Mouse (Mus musculus): ENCODE results near the gene Tchp. TPM values are rescaled to one million over a fixed set of nuclear protein-coding genes. Genes with fewer than 3 reads are reported as not detected.
A peak's percentile ranks its signal among the peaks of the same experiment; 100 is the strongest.

Tchp gene
- polyA plus RNA-seq, 1 experiment from 2014 or later = 9.4 TPM

DNA sequence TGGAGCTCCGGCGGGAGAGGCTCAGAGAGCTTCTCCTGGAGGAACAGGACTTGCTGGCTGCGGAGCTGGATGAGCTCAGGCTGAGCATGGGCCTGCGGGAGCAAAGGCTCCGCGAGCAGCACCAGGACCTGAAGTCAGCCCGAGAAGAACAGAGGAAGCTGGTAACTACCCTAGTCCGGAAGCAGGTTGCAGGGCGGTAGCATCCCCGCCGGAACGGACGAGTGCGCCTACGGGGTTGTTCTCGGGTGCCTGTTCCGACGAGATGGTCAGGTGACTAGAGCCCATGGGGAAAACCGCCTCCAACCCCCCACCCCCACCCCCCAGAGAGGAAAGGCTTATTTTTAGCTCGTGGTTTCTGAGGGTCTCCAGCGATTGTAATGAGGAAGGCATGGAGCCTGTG is 1.8 kb downstream of the Tchp start:
- Histone ChIP-seq H3K4me1 (ENCODE audit: control insufficient read depth, insufficient read depth, low read length) (peaks cover 6% of the 10 kb centered on the region), H3K36me3 (ENCODE audit: control insufficient read depth, insufficient read depth, low read length) (peaks cover 14% of the 10 kb centered on the region), H3K27ac (ENCODE audit: low read length) (no peak overlapping the region), H3K4me3 (replicated peaks; ENCODE audit: low read length) (no peak overlapping the region), H3K9ac (ENCODE audit: low read length) (no peak overlapping the region), H3K4me2 (ENCODE audit: low read depth, low read length) (no peak overlapping the region), H3K27me3 (ENCODE audit: control insufficient read depth, insufficient read depth, low read length) (no peaks in the 10 kb centered on the region), H3K9me3 (replicated peaks; ENCODE audit: control insufficient read depth, low read length) (no peaks in the 10 kb centered on the region)
- ATAC-seq (ENCODE audit: insufficient read depth, low FRiP score) = no peak
- WGBS = 89% methylated on average over 21 of the region's 21 CpGs

DNA sequence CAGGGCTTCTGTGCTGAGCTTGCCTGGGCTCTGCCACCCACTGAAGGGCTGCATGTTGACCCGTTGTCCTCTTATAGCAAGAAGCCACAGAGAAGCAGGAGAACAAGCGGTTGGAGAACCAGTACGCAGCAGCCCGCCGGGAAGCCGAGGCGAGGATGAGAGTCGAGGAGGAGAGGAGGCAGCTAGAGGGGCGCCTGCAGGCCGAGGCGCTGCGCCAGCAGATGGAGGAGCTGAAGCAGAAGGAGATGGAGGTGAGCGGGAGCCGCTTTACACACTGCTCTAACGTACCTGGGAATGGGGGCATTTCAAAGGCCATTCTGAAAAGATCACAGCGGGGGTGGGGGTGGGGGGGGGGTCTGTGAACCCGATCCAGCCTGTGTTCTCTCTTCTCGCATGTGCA is 7.0 kb downstream of the Tchp start:
- Histone ChIP-seq H3K27me3 (ENCODE audit: control insufficient read depth, insufficient read depth, low read length) (no peaks in the 10 kb centered on the region), H3K4me1 (ENCODE audit: control insufficient read depth, insufficient read depth, low read length) (no peaks in the 10 kb centered on the region), H3K9ac (ENCODE audit: low read length) (no peak overlapping the region), H3K4me2 (ENCODE audit: low read depth, low read length) (no peak overlapping the region), H3K27ac (ENCODE audit: low read length) (no peak overlapping the region), H3K9me3 (replicated peaks; ENCODE audit: control insufficient read depth, low read length) (no peaks in the 10 kb centered on the region), H3K36me3 (ENCODE audit: control insufficient read depth, insufficient read depth, low read length) (peaks cover 25% of the 10 kb centered on the region), H3K4me3 (replicated peaks; ENCODE audit: low read length) (no peak overlapping the region)
- no peak for ATAC-seq (ENCODE audit: insufficient read depth, low FRiP score)
- 92% methylated on average over 18 of the region's 18 CpGs for WGBS

DNA sequence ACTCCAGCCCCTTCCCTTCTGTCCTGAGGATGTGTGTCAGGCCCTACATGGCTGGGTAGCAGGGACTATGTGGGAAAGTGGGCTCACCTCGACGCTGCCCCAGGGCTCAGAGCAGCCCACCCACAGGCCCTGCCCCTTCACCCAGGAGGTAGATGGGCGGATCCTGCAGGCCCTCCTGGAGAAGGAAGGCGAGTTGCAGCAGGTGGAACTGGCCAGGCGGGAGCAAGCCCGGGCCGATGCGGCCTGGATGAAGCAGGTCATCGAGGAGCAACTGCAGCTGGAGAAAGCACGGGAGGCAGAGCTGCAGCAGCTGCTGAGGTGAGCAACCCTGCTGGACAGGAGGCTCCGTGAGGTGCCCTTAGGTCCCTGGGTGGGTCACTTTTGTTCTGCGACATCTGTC is 9.7 kb downstream of the Tchp start:
- WGBS = 89% methylated on average over 12 of the region's 12 CpGs
- no peaks in the 10 kb centered on the region for H3K9me3 ChIP-seq (replicated peaks; ENCODE audit: control insufficient read depth, low read length)
- no peak for ATAC-seq (ENCODE audit: insufficient read depth, low FRiP score)
- H3K9ac ChIP-seq (ENCODE audit: low read length) = no peak overlapping the region
- H3K27me3 ChIP-seq (ENCODE audit: control insufficient read depth, insufficient read depth, low read length) = no peaks in the 10 kb centered on the region
- H3K27ac ChIP-seq (ENCODE audit: low read length) = no peak overlapping the region
- no peak overlapping the region for H3K4me3 ChIP-seq (replicated peaks; ENCODE audit: low read length)
- no peak overlapping the region for H3K4me2 ChIP-seq (ENCODE audit: low read depth, low read length)
- peaks cover 27% of the 10 kb centered on the region for H3K36me3 ChIP-seq (ENCODE audit: control insufficient read depth, insufficient read depth, low read length)
- H3K4me1 ChIP-seq (ENCODE audit: control insufficient read depth, insufficient read depth, low read length) = no peaks in the 10 kb centered on the region

DNA sequence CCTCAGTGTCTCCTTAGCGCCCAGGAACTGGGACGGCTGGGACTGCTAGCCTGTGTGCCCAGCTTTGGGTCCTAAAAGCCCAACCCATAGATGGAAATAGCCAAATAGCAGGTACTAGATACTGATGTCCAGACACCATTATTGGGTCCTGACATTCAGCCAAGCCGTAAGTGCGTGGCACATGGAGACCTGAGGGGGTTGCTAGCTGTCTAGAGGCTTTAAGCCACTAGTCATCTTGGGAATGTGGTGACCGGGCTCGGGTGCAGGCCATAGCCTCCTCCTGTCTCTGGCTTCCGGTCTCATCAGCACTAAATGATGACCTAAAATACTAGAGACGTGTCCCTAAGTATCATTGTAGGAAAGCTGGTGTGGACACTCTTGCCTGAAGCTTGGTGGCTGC is 10.4 kb downstream of the Tchp start:
- no peak overlapping the region for H3K4me3 ChIP-seq (replicated peaks; ENCODE audit: low read length)
- H3K4me1 ChIP-seq (ENCODE audit: control insufficient read depth, insufficient read depth, low read length) = no peaks in the 10 kb centered on the region
- H3K27ac ChIP-seq (ENCODE audit: low read length) = no peak overlapping the region
- no peak for ATAC-seq (ENCODE audit: insufficient read depth, low FRiP score)
- H3K9ac ChIP-seq (ENCODE audit: low read length) = no peak overlapping the region
- H3K4me2 ChIP-seq (ENCODE audit: low read depth, low read length) = no peak overlapping the region
- H3K9me3 ChIP-seq (replicated peaks; ENCODE audit: control insufficient read depth, low read length) = no peaks in the 10 kb centered on the region
- peaks cover 27% of the 10 kb centered on the region for H3K36me3 ChIP-seq (ENCODE audit: control insufficient read depth, insufficient read depth, low read length)
- no peaks in the 10 kb centered on the region for H3K27me3 ChIP-seq (ENCODE audit: control insufficient read depth, insufficient read depth, low read length)
- WGBS = 95% methylated on average over 8 of the region's 8 CpGs

DNA sequence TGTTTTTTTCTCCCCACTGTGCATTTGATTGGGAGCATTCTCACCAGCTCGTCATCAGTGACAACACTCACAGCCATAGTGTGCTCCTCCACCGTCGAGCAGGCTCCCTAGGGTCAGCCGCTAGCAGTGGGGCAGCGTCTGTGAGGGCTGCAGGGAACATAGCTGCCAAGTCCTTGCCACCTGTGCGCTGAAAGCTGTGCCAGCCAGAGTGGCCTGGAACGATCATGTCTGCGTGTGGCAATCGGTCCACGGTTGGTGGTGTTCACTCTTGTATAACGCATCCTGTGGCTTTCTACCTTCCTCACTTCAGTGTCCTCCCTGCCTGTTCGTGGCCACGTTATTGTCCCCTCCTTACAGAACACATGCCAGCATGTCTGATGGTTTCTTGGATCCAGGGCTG is 10.9 kb downstream of the Tchp start:
- no peaks in the 10 kb centered on the region for H3K9me3 ChIP-seq (replicated peaks; ENCODE audit: control insufficient read depth, low read length)
- H3K27ac ChIP-seq (ENCODE audit: low read length) = no peak overlapping the region
- ATAC-seq (ENCODE audit: insufficient read depth, low FRiP score) = no peak
- no peaks in the 10 kb centered on the region for H3K4me1 ChIP-seq (ENCODE audit: control insufficient read depth, insufficient read depth, low read length)
- no peak overlapping the region for H3K4me2 ChIP-seq (ENCODE audit: low read depth, low read length)
- H3K9ac ChIP-seq (ENCODE audit: low read length) = no peak overlapping the region
- H3K4me3 ChIP-seq (replicated peaks; ENCODE audit: low read length) = no peak overlapping the region
- H3K36me3 ChIP-seq (ENCODE audit: control insufficient read depth, insufficient read depth, low read length) = peaks cover 23% of the 10 kb centered on the region
- no peaks in the 10 kb centered on the region for H3K27me3 ChIP-seq (ENCODE audit: control insufficient read depth, insufficient read depth, low read length)
- WGBS = 89% methylated on average over 13 of the region's 13 CpGs

DNA sequence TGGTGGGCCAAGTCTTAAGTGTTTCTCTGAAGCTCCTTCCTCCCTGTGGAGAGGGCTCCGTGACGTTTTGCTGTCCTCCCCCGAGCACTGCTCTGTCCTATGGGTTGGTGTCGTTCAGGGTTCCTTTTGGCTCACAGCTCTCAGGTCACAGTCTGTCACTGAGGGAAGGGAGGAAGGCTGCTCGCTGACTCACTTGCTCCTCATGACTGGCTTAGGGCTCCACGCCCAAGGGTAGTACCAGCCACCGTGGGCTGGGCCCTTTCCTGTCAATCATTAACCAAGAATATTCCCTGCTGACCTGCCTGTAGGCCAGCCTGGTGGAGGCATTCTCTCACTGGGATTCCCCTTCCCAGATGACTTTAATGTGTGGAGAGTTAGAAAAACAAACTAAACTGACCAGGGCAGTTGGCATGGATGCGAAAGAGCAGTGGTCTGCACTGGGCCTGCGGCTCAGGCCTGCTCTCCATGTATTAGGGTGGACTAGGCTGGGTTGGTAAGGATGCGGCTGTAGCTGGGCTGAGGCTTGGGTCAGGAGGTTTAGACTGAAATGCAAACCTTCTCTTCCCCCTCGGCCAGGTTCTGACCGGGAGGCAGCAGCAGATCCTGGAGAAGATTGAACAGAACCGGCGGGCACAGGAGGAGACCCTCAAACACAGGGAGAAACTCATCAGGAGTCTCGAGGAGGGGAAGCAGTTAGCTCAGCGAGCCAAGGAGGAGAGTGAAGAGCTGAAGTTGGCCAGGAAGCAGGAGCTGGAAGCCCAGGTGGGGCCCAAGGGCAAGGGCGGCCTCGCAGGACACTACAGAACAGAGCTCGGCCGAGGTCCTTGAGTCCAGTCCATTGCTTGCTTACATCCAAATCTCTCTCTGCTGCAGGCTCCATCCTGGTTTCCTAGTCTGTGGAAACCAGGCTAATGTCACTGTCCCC is 11.7 kb downstream of the Tchp start:
- no peaks in the 10 kb centered on the region for H3K9me3 ChIP-seq (replicated peaks; ENCODE audit: control insufficient read depth, low read length)
- no peak overlapping the region for H3K27ac ChIP-seq (ENCODE audit: low read length)
- H3K4me3 ChIP-seq (replicated peaks; ENCODE audit: low read length) = no peak overlapping the region
- H3K4me1 ChIP-seq (ENCODE audit: control insufficient read depth, insufficient read depth, low read length) = no peaks in the 10 kb centered on the region
- WGBS = 77% methylated on average over 20 of the region's 20 CpGs
- H3K27me3 ChIP-seq (ENCODE audit: control insufficient read depth, insufficient read depth, low read length) = no peaks in the 10 kb centered on the region
- H3K4me2 ChIP-seq (ENCODE audit: low read depth, low read length) = no peak overlapping the region
- peaks cover 20% of the 10 kb centered on the region for H3K36me3 ChIP-seq (ENCODE audit: control insufficient read depth, insufficient read depth, low read length)
- H3K9ac ChIP-seq (ENCODE audit: low read length) = no peak overlapping the region
- ATAC-seq (ENCODE audit: insufficient read depth, low FRiP score) = peak; percentile 88

DNA sequence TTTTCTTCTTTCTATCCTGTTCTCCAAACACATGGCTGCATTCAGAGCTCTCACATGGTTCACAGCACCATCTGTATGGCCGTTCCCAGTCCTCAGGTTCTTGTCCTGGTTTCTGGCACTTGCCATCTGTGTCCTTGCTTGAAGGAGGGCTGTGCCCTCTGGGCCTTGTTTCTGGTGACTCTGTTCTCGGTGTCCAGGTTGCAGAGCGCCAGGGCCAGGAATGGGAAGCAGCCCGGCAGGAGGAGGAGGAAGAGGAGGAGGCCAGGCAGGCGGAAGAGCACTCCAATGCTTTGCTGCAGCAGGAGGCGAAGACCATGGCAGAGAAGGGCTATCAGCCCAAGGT is 12.3 kb downstream of the Tchp start:
- no peak for ATAC-seq (ENCODE audit: insufficient read depth, low FRiP score)
- Histone ChIP-seq H3K9me3 (replicated peaks; ENCODE audit: control insufficient read depth, low read length) (no peaks in the 10 kb centered on the region), H3K4me1 (ENCODE audit: control insufficient read depth, insufficient read depth, low read length) (no peaks in the 10 kb centered on the region), H3K36me3 (ENCODE audit: control insufficient read depth, insufficient read depth, low read length) (peaks cover 14% of the 10 kb centered on the region; the same call in 1 of the 2 replicates), H3K4me2 (ENCODE audit: low read depth, low read length) (no peak overlapping the region), H3K27me3 (ENCODE audit: control insufficient read depth, insufficient read depth, low read length) (no peaks in the 10 kb centered on the region), H3K27ac (ENCODE audit: low read length) (no peak overlapping the region), H3K9ac (ENCODE audit: low read length) (no peak overlapping the region), H3K4me3 (replicated peaks; ENCODE audit: low read length) (no peak overlapping the region)
- 93% methylated on average over 6 of the region's 6 CpGs for WGBS

DNA sequence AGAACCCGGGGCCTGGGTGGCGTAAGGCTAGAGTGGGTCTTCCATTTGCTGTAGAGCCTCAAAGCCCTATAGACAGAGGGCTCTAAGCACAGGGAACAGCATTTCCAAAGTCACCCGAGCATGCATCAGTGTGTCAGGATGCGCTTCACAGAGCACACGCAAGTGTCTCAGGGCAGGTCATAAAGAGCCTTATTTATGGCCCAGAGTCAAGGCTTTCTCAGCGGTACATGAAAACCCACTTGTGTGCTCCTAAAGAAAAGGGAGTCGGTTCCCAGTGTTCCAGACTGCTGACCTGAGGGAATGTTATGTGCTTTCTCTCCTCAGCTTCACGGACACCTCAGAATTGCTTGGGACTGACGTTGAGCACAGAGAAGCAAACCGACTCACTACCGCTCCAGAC is 13.2 kb downstream of the Tchp start:
- H3K4me1 ChIP-seq (ENCODE audit: control insufficient read depth, insufficient read depth, low read length) = no peaks in the 10 kb centered on the region
- H3K36me3 ChIP-seq (ENCODE audit: control insufficient read depth, insufficient read depth, low read length) = peaks cover 8% of the 10 kb centered on the region; the same call in 1 of the 2 replicates
- 90% methylated on average over 11 of the region's 11 CpGs for WGBS
- H3K9ac ChIP-seq (ENCODE audit: low read length) = no peak overlapping the region
- no peaks in the 10 kb centered on the region for H3K9me3 ChIP-seq (replicated peaks; ENCODE audit: control insufficient read depth, low read length)
- ATAC-seq (ENCODE audit: insufficient read depth, low FRiP score) = no peak
- H3K27me3 ChIP-seq (ENCODE audit: control insufficient read depth, insufficient read depth, low read length) = no peaks in the 10 kb centered on the region
- no peak overlapping the region for H3K27ac ChIP-seq (ENCODE audit: low read length)
- no peak overlapping the region for H3K4me2 ChIP-seq (ENCODE audit: low read depth, low read length)
- H3K4me3 ChIP-seq (replicated peaks; ENCODE audit: low read length) = no peak overlapping the region

DNA sequence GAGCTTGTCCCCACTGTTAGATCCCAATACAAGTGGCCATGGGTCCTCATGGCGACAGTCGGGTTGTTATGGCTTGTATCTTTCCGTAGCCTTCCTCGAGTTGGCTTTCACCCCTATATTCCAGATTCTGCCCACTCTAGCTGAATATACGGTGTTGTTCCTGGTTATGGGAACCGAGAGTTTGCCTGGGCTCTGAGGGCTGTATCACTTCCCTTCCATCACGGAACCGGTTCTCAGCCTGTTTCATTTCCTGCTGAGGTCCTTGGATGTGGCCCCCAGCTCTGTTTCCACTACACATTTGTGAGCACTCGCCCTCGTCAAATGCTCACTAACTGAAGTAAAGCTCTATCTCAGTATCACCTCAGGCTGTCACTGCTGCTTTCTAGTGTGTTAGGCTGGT is 14.4 kb downstream of the Tchp start:
- no peaks in the 10 kb centered on the region for H3K27me3 ChIP-seq (ENCODE audit: control insufficient read depth, insufficient read depth, low read length)
- no peak overlapping the region for H3K4me2 ChIP-seq (ENCODE audit: low read depth, low read length)
- no peak overlapping the region for H3K9ac ChIP-seq (ENCODE audit: low read length)
- 90% methylated on average over 10 of the region's 10 CpGs for WGBS
- no peak overlapping the region for H3K4me3 ChIP-seq (replicated peaks; ENCODE audit: low read length)
- no peaks in the 10 kb centered on the region for H3K4me1 ChIP-seq (ENCODE audit: control insufficient read depth, insufficient read depth, low read length)
- no peak for ATAC-seq (ENCODE audit: insufficient read depth, low FRiP score)
- H3K36me3 ChIP-seq (ENCODE audit: control insufficient read depth, insufficient read depth, low read length) = peaks cover 8% of the 10 kb centered on the region; the same call in 1 of the 2 replicates
- no peaks in the 10 kb centered on the region for H3K9me3 ChIP-seq (replicated peaks; ENCODE audit: control insufficient read depth, low read length)
- no peak overlapping the region for H3K27ac ChIP-seq (ENCODE audit: low read length)

Data from stomach, embryonic 16.5 days (tissue).